Mouse (Mus musculus) hindbrain, embryonic 11.5 days (tissue): ENCODE data around the gene Atp10a. TPM values are rescaled to one million over a fixed set of nuclear protein-coding genes. Genes with fewer than 3 reads are reported as not detected.

Experiments used
- ATAC-seq: fragments of 200-750 bp; cut with Nextera tagmentation; 2 replicates; pipeline ENCODE4 v1.8.0; 2017; ENCODE audit warnings: mild to moderate bottlenecking, moderate TSS enrichment, moderate library complexity; ENCODE audit not compliant: low FRiP score
- DNase-seq: peaks from one replicate; pipeline ENCODE4 v3.0.0-alpha.2; 2015; ENCODE audit warnings: low spot score
- H3K27ac ChIP-seq: fragments of 300-500 bp; sonication (generic); 2 replicates; pipeline ENCODE4 v1.5.1; 2014; ENCODE audit warnings: mild to moderate bottlenecking, low read depth, low read length
- H3K27me3 ChIP-seq: fragments of 300-500 bp; sonication (generic); 2 replicates; pipeline ENCODE4 v1.6.1; 2014; ENCODE audit warnings: mild to moderate bottlenecking, low read length, moderate library complexity, mixed read lengths; ENCODE audit not compliant: control insufficient read depth, insufficient read depth
- H3K36me3 ChIP-seq: fragments of 300-500 bp; sonication (generic); 2 replicates; pipeline ENCODE4 v1.6.1; 2014; ENCODE audit warnings: mild to moderate bottlenecking, low read length, moderate library complexity, mixed read lengths; ENCODE audit not compliant: control insufficient read depth, insufficient read depth
- H3K4me1 ChIP-seq: fragments of 300-500 bp; sonication (generic); replicated peaks from 2 replicates; pipeline ENCODE4 v1.6.1; 2014; ENCODE audit warnings: low read length, mixed read lengths; ENCODE audit not compliant: control insufficient read depth, insufficient read depth
- H3K4me2 ChIP-seq: fragments of 300-500 bp; sonication (generic); replicated peaks from 2 replicates; pipeline ENCODE4 v1.6.1; 2014; ENCODE audit warnings: mild to moderate bottlenecking, low read depth, low read length
- H3K4me3 ChIP-seq: fragments of 300-500 bp; sonication (generic); 2 replicates; pipeline ENCODE4 v1.5.1; 2014; ENCODE audit warnings: low read depth, low read length
- H3K9ac ChIP-seq: fragments of 300-500 bp; sonication (generic); 2 replicates; pipeline ENCODE4 v1.6.1; 2014; ENCODE audit warnings: low read depth, low read length
- H3K9me3 ChIP-seq: fragments of 300-500 bp; sonication (generic); 2 replicates; pipeline ENCODE4 v1.6.1; 2016; ENCODE audit warnings: low read length; ENCODE audit not compliant: control insufficient read depth
- WGBS: fragments of 180-500 bp; shearing (Covaris S2); extraction: QIAGEN DNeasy Blood & Tissue Kit; methylation state at CpG from one replicate; pipeline ENCODE4 v1.1.7; 2014; 5-methylcytosine and 5-hydroxymethylcytosine counted together
- polyA plus RNA-seq: library from polyadenylated mRNA; unstranded; fragments of >200 nt; fragmentation: Nextera tagmentation; extraction: Ambion mirVana; gene quantifications from 2 replicates; pipeline ENCODE4 v1.2.1, GENCODE M21; 2014

Gene Atp10a
- polyA plus RNA-seq, 1 experiment from 2014 or later: 2.1 TPM

DNA sequence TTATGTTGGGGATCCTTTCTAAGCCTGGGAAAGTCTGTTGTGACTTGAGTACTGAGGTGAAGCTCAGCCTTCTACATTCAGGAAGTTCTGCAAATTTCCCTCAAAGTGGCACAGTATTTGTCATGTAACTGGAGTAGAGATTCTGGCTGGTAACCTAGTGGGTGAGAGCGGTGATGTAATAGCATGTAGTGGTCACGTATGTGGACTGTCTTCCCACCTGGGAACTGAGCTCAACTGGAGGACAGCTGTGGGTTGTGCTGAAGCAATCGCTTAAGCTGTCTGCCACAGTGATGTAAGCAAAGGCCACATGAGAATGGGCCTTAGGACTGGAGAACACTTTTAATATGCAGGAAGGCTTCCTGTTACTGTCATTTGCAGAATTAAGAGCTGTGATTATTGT is 60.7 kb downstream of the Atp10a start:
- Histone ChIP-seq H3K27me3 (no peaks in the 10 kb centered on the region), H3K4me2 (no peak overlapping the region), H3K4me3 (no peak overlapping the region), H3K9me3 (no peaks in the 10 kb centered on the region), H3K4me1 (no peaks in the 10 kb centered on the region), H3K9ac (no peak overlapping the region), H3K27ac (no peak overlapping the region), H3K36me3 (no peaks in the 10 kb centered on the region)
- 92% methylated on average over 3 of the region's 3 CpGs for WGBS
- no peak for ATAC-seq
- no peak for DNase-seq

GRCm38 (mm10) chr7:58718556-58718955 is 62.6 kb downstream of the Atp10a start:
- ATAC-seq: no peak

GRCm38 (mm10) chr7:58719218-58719938 is 63.4 kb downstream of the Atp10a start:
- DNase-seq: no peak
- Histone ChIP-seq H3K27me3 (no peaks in the 10 kb centered on the region), H3K4me1 (no peaks in the 10 kb centered on the region), H3K36me3 (no peaks in the 10 kb centered on the region), H3K9ac (no peak overlapping the region), H3K9me3 (no peaks in the 10 kb centered on the region), H3K27ac (no peak overlapping the region), H3K4me3 (no peak overlapping the region), H3K4me2 (no peak overlapping the region)
- 67% methylated on average over 4 of the region's 4 CpGs for WGBS
- no peak for ATAC-seq

More at GRCm38 (mm10) chr7:58718556-58718955, 62.6 kb downstream of the Atp10a start:
- DNase-seq: no peak
- no peaks in the 10 kb centered on the region for H3K27me3 ChIP-seq
- H3K4me1 ChIP-seq: no peaks in the 10 kb centered on the region
- no peak overlapping the region for H3K27ac ChIP-seq
- no peaks in the 10 kb centered on the region for H3K36me3 ChIP-seq
- H3K4me2 ChIP-seq: no peak overlapping the region
- H3K9ac ChIP-seq: no peak overlapping the region
- 86% methylated on average over 2 of the region's 2 CpGs for WGBS
- H3K9me3 ChIP-seq: no peaks in the 10 kb centered on the region
- no peak overlapping the region for H3K4me3 ChIP-seq

DNA sequence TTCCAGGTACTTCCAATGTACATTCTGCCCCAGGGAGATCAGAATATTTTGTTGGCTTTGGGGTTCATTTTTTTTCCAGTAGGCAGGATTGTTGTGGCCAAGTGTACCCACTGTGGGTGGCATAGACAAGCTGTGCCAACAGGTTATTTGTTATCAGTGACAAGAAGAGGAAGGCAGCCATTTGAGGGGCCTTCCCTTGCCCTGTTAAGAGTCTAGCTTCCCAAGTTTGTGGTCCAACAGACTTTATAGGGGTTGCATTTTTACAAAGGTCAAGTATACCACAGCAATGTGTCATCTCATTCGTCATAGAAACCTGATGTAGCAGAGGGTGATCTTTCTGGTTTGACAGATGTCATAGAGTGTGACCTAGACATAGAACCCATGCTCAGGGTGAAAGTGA is 66.3 kb downstream of the Atp10a start:
- no peak overlapping the region for H3K27ac ChIP-seq
- no peak for ATAC-seq
- H3K36me3 ChIP-seq: no peaks in the 10 kb centered on the region
- no peak overlapping the region for H3K4me2 ChIP-seq
- H3K4me1 ChIP-seq: no peaks in the 10 kb centered on the region
- H3K9ac ChIP-seq: no peak overlapping the region
- H3K4me3 ChIP-seq: no peak overlapping the region
- no peak for DNase-seq
- 97% methylated on average over 1 of the region's 1 CpGs for WGBS
- no peaks in the 10 kb centered on the region for H3K27me3 ChIP-seq
- no peaks in the 10 kb centered on the region for H3K9me3 ChIP-seq

- H3K4me3 ChIP-seq: no peak overlapping the region
- no peaks in the 10 kb centered on the region for H3K27me3 ChIP-seq
- no peak overlapping the region for H3K27ac ChIP-seq
- no peaks in the 10 kb centered on the region for H3K4me1 ChIP-seq
- H3K36me3 ChIP-seq: no peaks in the 10 kb centered on the region
- 68% methylated on average over 8 of the region's 8 CpGs for WGBS
- ATAC-seq: no peak
- no peak overlapping the region for H3K9ac ChIP-seq
- H3K4me2 ChIP-seq: no peak overlapping the region
- peak; percentile 5 for DNase-seq
- H3K9me3 ChIP-seq: no peaks in the 10 kb centered on the region
These were observed 74.2 kb downstream of the Atp10a start for GRCm38 (mm10) chr7:58730201-58730600.

DNA sequence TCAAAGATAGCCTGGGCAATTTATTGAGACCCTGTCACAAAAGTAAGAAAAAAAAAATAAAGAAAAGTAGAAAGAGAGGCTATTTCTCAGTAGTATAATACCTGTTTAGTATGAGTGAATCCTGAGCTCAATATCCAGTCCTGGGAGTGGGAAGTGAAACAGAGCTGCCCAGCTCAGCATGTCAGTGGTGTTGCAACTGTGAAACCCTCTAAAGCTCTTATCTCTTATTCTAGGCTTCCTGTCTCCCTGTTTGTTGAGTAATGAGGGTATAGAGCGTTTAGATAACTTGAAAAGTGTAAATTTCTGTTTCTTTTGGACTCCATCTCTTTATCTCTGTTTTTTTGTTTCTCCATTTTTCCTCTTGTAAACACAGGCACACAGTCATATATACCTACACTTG is 74.9 kb downstream of the Atp10a start:
- 74% methylated on average over 1 of the region's 1 CpGs for WGBS
- no peak overlapping the region for H3K4me3 ChIP-seq
- H3K4me1 ChIP-seq: no peaks in the 10 kb centered on the region
- DNase-seq (no peak), ATAC-seq (no peak)
- H3K4me2 ChIP-seq: no peak overlapping the region
- no peak overlapping the region for H3K27ac ChIP-seq
- H3K9me3 ChIP-seq: no peaks in the 10 kb centered on the region
- H3K36me3 ChIP-seq: no peaks in the 10 kb centered on the region
- no peak overlapping the region for H3K9ac ChIP-seq
- H3K27me3 ChIP-seq: no peaks in the 10 kb centered on the region

GRCm38 (mm10) chr7:58732406-58732805 is 76.4 kb downstream of the Atp10a start:
- H3K36me3 ChIP-seq: no peaks in the 10 kb centered on the region
- no peak overlapping the region for H3K4me2 ChIP-seq
- 53% methylated on average over 6 of the region's 6 CpGs for WGBS
- ATAC-seq (no peak), DNase-seq (no peak)
- H3K27ac ChIP-seq: no peak overlapping the region
- H3K9ac ChIP-seq: no peak overlapping the region
- no peaks in the 10 kb centered on the region for H3K27me3 ChIP-seq
- H3K4me3 ChIP-seq: no peak overlapping the region
- no peaks in the 10 kb centered on the region for H3K4me1 ChIP-seq
- no peaks in the 10 kb centered on the region for H3K9me3 ChIP-seq

- no peak overlapping the region for H3K4me3 ChIP-seq
- H3K9me3 ChIP-seq: no peaks in the 10 kb centered on the region
- no peaks in the 10 kb centered on the region for H3K36me3 ChIP-seq
- ATAC-seq (no peak), DNase-seq (peak; percentile 7)
- H3K27ac ChIP-seq: no peak overlapping the region
- no peak overlapping the region for H3K4me2 ChIP-seq
- H3K4me1 ChIP-seq: no peaks in the 10 kb centered on the region
- H3K27me3 ChIP-seq: no peaks in the 10 kb centered on the region
- 63% methylated on average over 6 of the region's 6 CpGs for WGBS
- H3K9ac ChIP-seq: no peak overlapping the region
These were observed 77.5 kb downstream of the Atp10a start for GRCm38 (mm10) chr7:58733490-58733901.

- DNase-seq (no peak), ATAC-seq (no peak)
- no peak overlapping the region for H3K4me3 ChIP-seq
- no peaks in the 10 kb centered on the region for H3K36me3 ChIP-seq
- no peaks in the 10 kb centered on the region for H3K27me3 ChIP-seq
- no peaks in the 10 kb centered on the region for H3K9me3 ChIP-seq
- WGBS: 90% methylated on average over 3 of the region's 3 CpGs
- H3K4me1 ChIP-seq: no peaks in the 10 kb centered on the region
- no peak overlapping the region for H3K27ac ChIP-seq
- no peak overlapping the region for H3K4me2 ChIP-seq
- no peak overlapping the region for H3K9ac ChIP-seq
These were observed 81.0 kb downstream of the Atp10a start for GRCm38 (mm10) chr7:58736841-58737547.
